In genomic region chr12:34774071-34774470, GRCm38 (mm10) we compare ENCODE assay signal across 24 mouse cellular contexts.
A peak's percentile ranks its signal among the peaks of the same experiment; 100 is the strongest.
DNase-seq lines count a peak whose midpoint lies in the region; ATAC-seq and TF ChIP-seq lines count a peak whose summit lies in the region.
"Had no signal": no experiment of that assay in that cellular context is flagged by ENCODE, and none has a peak within 500 bp of the region (broad histone marks: within the 10 kb centered on the region; RNA-seq: fewer than 3 reads in every experiment).

No protein-coding gene starts in this region.

- TF ChIP-seq POLR2A in thymus, adult 2 months (IDR thresholded peaks at IDR 0.05; ENCODE audit: control insufficient read depth, extremely low read depth, insufficient read depth, low read length, poor library complexity) = no peak

- H3K36me3 ChIP-seq in hindbrain, embryonic 16.5 days (ENCODE audit: control insufficient read depth, insufficient read depth, low read length) = no peaks in the 10 kb centered on the region
- H3K36me3 ChIP-seq in hindbrain, embryonic 13.5 days = no peaks in the 10 kb centered on the region
- no peaks in the 10 kb centered on the region for H3K36me3 ChIP-seq in midbrain, embryonic 14.5 days (ENCODE audit: control insufficient read depth, insufficient read depth, low read length)
- no peaks in the 10 kb centered on the region for H3K36me3 ChIP-seq in midbrain, embryonic 16.5 days (ENCODE audit: control insufficient read depth, insufficient read depth, low read length)
- H3K36me3 ChIP-seq in thymus, adult 2 months (ENCODE audit: control insufficient read depth, insufficient read depth, low read length) = no peaks in the 10 kb centered on the region
- H3K36me3 ChIP-seq: embryonic facial prominence, embryonic 10.5 days; embryonic facial prominence, embryonic 12.5 days; forebrain, embryonic 15.5 days; G1E had no signal

- H3K27me3 ChIP-seq in hindbrain, embryonic 16.5 days (replicated peaks; ENCODE audit: control insufficient read depth, insufficient read depth, low read length) = no peaks in the 10 kb centered on the region
- H3K27me3 ChIP-seq in hindbrain, embryonic 13.5 days = no peaks in the 10 kb centered on the region
- H3K27me3 ChIP-seq in midbrain, embryonic 14.5 days (ENCODE audit: control insufficient read depth, insufficient read depth, low read length) = no peaks in the 10 kb centered on the region
- H3K27me3 ChIP-seq in midbrain, embryonic 16.5 days (ENCODE audit: control insufficient read depth, insufficient read depth, low read depth, low read length) = no peaks in the 10 kb centered on the region
- no peaks in the 10 kb centered on the region for H3K27me3 ChIP-seq in thymus, adult 2 months (ENCODE audit: control insufficient read depth, insufficient read depth, low read length)
- H3K27me3 ChIP-seq: CH12.LX; embryonic facial prominence, embryonic 12.5 days; forebrain, embryonic 13.5 days; forebrain, embryonic 15.5 days had no signal

- no peaks in the 10 kb centered on the region for H3K9me3 ChIP-seq in hindbrain, embryonic 16.5 days (ENCODE audit: control insufficient read depth, low read length)
- no peaks in the 10 kb centered on the region for H3K9me3 ChIP-seq in hindbrain, embryonic 13.5 days
- no peaks in the 10 kb centered on the region for H3K9me3 ChIP-seq in midbrain, embryonic 14.5 days (ENCODE audit: control insufficient read depth, low read length)
- no peaks in the 10 kb centered on the region for H3K9me3 ChIP-seq in midbrain, embryonic 16.5 days (replicated peaks; ENCODE audit: control insufficient read depth, low read length, poor library complexity, severe bottlenecking)
- H3K9me3 ChIP-seq: embryonic facial prominence, embryonic 10.5 days; embryonic facial prominence, embryonic 12.5 days; forebrain, embryonic 13.5 days; forebrain, embryonic 15.5 days had no signal

- no peaks in the 10 kb centered on the region for H3K4me1 ChIP-seq in hindbrain, embryonic 16.5 days (ENCODE audit: control insufficient read depth, insufficient read depth, low read depth, low read length)
- H3K4me1 ChIP-seq in hindbrain, embryonic 13.5 days (replicated peaks) = peaks cover 12% of the 10 kb centered on the region
- H3K4me1 ChIP-seq in midbrain, embryonic 14.5 days (ENCODE audit: control insufficient read depth, insufficient read depth, low read length) = no peaks in the 10 kb centered on the region; the same call in 1 of the 2 replicates
- H3K4me1 ChIP-seq in midbrain, embryonic 16.5 days (ENCODE audit: control insufficient read depth, insufficient read depth, low read length) = peaks cover 3% of the 10 kb centered on the region
- no peaks in the 10 kb centered on the region for H3K4me1 ChIP-seq in thymus, adult 2 months (replicated peaks; ENCODE audit: control insufficient read depth, insufficient read depth, low read length)
- H3K4me1 ChIP-seq: forebrain, embryonic 13.5 days; forebrain, embryonic 15.5 days had no signal

- no peak for TF ChIP-seq CTCF in thymus, adult 2 months (IDR thresholded peaks at IDR 0.05; ENCODE audit: borderline replicate concordance, control insufficient read depth, extremely low read depth, insufficient read depth, low read length, poor library complexity)

- H3K4me2 ChIP-seq in hindbrain, embryonic 16.5 days (ENCODE audit: low read length) = no peak overlapping the region
- H3K4me2 ChIP-seq in hindbrain, embryonic 13.5 days = no peak overlapping the region
- H3K4me2 ChIP-seq in midbrain, embryonic 14.5 days (ENCODE audit: low read length) = no peak overlapping the region
- no peak overlapping the region for H3K4me2 ChIP-seq in midbrain, embryonic 16.5 days (ENCODE audit: low read length)
- H3K4me2 ChIP-seq: embryonic facial prominence, embryonic 12.5 days; forebrain, embryonic 13.5 days; forebrain, embryonic 15.5 days had no signal

- 45% methylated on average over 5 of the region's 5 CpGs for WGBS in hindbrain, embryonic 16.5 days
- WGBS in hindbrain, embryonic 13.5 days = 47% methylated on average over 5 of the region's 5 CpGs
- WGBS in midbrain, embryonic 14.5 days = 33% methylated on average over 5 of the region's 5 CpGs
- WGBS in midbrain, embryonic 16.5 days = 38% methylated on average over 5 of the region's 5 CpGs
- 93% methylated on average over 5 of the region's 5 CpGs for WGBS in thymus, adult 2 months

- H3K27ac ChIP-seq in hindbrain, embryonic 16.5 days (ENCODE audit: low read depth, low read length) = no peak overlapping the region
- H3K27ac ChIP-seq in hindbrain, embryonic 13.5 days = no peak overlapping the region
- no peak overlapping the region for H3K27ac ChIP-seq in midbrain, embryonic 14.5 days (replicated peaks; ENCODE audit: low read depth, low read length)
- no peak overlapping the region for H3K27ac ChIP-seq in midbrain, embryonic 16.5 days (ENCODE audit: low read length)
- no peak overlapping the region for H3K27ac ChIP-seq in thymus, adult 2 months (ENCODE audit: control insufficient read depth, insufficient read depth, low read length)
- H3K27ac ChIP-seq: embryonic facial prominence, embryonic 10.5 days; embryonic facial prominence, embryonic 12.5 days; forebrain, embryonic 13.5 days; forebrain, embryonic 15.5 days had no signal

- peak; percentile 40; the same call in 1 of the 2 replicates for ATAC-seq in hindbrain, embryonic 16.5 days
- no peak for ATAC-seq in hindbrain, embryonic 13.5 days (ENCODE audit: low FRiP score)
- ATAC-seq in midbrain, embryonic 14.5 days (ENCODE audit: low FRiP score, low TSS enrichment) = no peak; the same call in 1 of the 2 replicates
- no peak for ATAC-seq in midbrain, embryonic 16.5 days
- ATAC-seq: CD4-positive, CD25-positive, alpha-beta regulatory T cell, adult 4 months; forebrain, embryonic 13.5 days; forebrain, embryonic 15.5 days had no signal

- H3K9ac ChIP-seq in hindbrain, embryonic 16.5 days (ENCODE audit: low read depth, low read length) = no peak overlapping the region
- no peak overlapping the region for H3K9ac ChIP-seq in hindbrain, embryonic 13.5 days
- no peak overlapping the region for H3K9ac ChIP-seq in midbrain, embryonic 14.5 days (replicated peaks; ENCODE audit: low read length)
- no peak overlapping the region for H3K9ac ChIP-seq in midbrain, embryonic 16.5 days (ENCODE audit: low read depth, low read length)
- H3K9ac ChIP-seq: embryonic facial prominence, embryonic 12.5 days; forebrain, embryonic 13.5 days; forebrain, embryonic 15.5 days had no signal

- peak; percentile 43 for DNase-seq in midbrain, embryonic 14.5 days
- DNase-seq in Muller cell, postnatal 12 days (ENCODE audit: inconsistent ontology term) = peak; percentile 26
- peak; percentile 56 for DNase-seq in retina, embryonic 14.5 days (ENCODE audit: low spot score)
- DNase-seq in thymus, postnatal 14 days = no peak
- no peak for DNase-seq in thymus, adult 2 months
- DNase-seq: adrenal gland, adult 2 months; adrenal gland, postnatal 10 days; adrenal gland, postnatal 25 days; B cell, adult 2 months; cerebellum, adult 11-12 months; cerebellum, adult 2 months; cerebellum, adult 9-10 months; cerebellum, postnatal 10 days; cerebellum, postnatal 25 days had no signal

- no peak overlapping the region for H3K4me3 ChIP-seq in hindbrain, embryonic 16.5 days (ENCODE audit: low read length)
- no peak overlapping the region for H3K4me3 ChIP-seq in hindbrain, embryonic 13.5 days
- H3K4me3 ChIP-seq in midbrain, embryonic 14.5 days (replicated peaks; ENCODE audit: low read depth, low read length) = no peak overlapping the region
- H3K4me3 ChIP-seq in midbrain, embryonic 16.5 days (ENCODE audit: low read depth, low read length) = no peak overlapping the region
- no peak overlapping the region for H3K4me3 ChIP-seq in thymus, adult 2 months (ENCODE audit: control insufficient read depth, insufficient read depth, low read length)
- H3K4me3 ChIP-seq: embryonic facial prominence, embryonic 10.5 days; embryonic facial prominence, embryonic 12.5 days; forebrain, embryonic 13.5 days; forebrain, embryonic 15.5 days had no signal

Comparison
In these comparisons a context has a peak if more than half of its experiments do, and no peak if none do; other contexts are left out.
1. DNase-seq: peak in midbrain, embryonic 14.5 days (single experiment), Muller cell, postnatal 12 days (single experiment) and retina, embryonic 14.5 days (single experiment); none in thymus, postnatal 14 days (single experiment) and thymus, adult 2 months (single experiment).